In genomic region chr17:85889746-85890532, GRCm38 (mm10) we compare ENCODE assay signal across 17 mouse cellular contexts.
"Had no signal": no experiment of that assay in that cellular context is flagged by ENCODE, and none has a peak within 500 bp of the region (broad histone marks: within the 10 kb centered on the region; RNA-seq: fewer than 3 reads in every experiment).

No protein-coding gene starts in this region.

- H3K4me2 ChIP-seq: liver, embryonic 12.5 days; liver, embryonic 15.5 days; midbrain, embryonic 11.5 days had no signal

- H3K4me3 ChIP-seq: liver, embryonic 12.5 days; liver, embryonic 15.5 days had no signal

- ATAC-seq: liver, embryonic 12.5 days had no signal

- H3K27ac ChIP-seq: liver, embryonic 12.5 days; liver, embryonic 15.5 days; stomach, postnatal 0 days had no signal

- DNase-seq: kidney, adult 18-20 months; kidney, postnatal 10 days; kidney, postnatal 4 days; liver; lung, adult 2 months; lung, postnatal 14 days; lung, postnatal 4 days; midbrain, embryonic 14.5 days; right cerebral cortex, postnatal 14 days; right cerebral cortex, postnatal 4 days; thymus, adult 2 months; thymus, postnatal 14 days; thymus, postnatal 4 days had no signal

- H3K9ac ChIP-seq: liver, embryonic 12.5 days; liver, embryonic 15.5 days had no signal

- H3K36me3 ChIP-seq: liver, embryonic 12.5 days; liver, embryonic 15.5 days had no signal

- H3K4me1 ChIP-seq: liver, embryonic 12.5 days; liver, embryonic 15.5 days had no signal

- H3K9me3 ChIP-seq: liver, embryonic 12.5 days; liver, embryonic 15.5 days had no signal
